Mouse (Mus musculus): ENCODE data around the gene Sh3bgrl2.

The Sh3bgrl2 gene

DNA sequence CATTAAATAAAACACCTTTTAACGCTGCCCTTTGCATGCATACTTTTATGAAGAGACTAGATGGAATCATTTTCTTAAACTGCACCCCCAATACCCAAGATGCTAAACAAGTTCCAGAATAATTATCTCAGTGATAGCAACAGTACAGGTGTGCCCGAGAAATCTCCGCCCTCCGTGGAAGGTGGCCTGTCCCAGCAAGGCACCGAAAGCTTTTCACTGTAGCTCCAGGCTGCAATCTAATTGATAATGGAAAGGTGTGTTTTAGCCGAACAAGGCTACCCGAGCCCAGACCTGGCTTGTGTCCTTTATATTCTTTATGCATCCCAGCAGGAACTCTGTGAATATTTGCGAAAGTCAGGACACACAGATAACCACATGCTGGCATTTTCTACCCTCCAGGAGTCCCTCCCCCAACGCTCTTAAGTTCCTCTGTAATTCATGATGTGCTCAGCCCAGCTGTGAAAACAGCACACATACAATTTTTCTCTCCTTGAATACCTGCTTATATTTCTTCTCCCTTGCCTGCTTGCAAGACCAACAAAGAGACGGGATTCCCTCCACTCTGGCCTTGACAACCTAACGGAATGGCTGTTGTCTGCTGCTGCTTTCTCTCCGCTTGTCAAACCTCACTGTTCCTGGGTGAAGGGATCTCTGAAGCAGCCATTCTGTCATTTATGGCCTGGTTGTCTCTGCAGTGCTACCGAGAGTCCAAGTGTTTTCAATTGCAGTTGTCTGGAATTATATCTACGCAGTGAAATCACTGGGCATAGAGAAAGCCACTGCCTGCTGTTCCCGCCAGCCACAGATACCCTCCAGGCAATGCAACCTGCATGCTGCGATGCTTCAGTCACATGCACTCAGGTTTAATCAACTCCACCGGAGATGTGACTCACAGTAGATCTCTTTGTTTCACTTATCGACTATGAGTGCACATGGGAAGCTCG is 80.8 kb downstream of the Sh3bgrl2 start:
- DNase-seq (ENCODE audit: low read depth, low spot score), result peak; percentile 72

DNA sequence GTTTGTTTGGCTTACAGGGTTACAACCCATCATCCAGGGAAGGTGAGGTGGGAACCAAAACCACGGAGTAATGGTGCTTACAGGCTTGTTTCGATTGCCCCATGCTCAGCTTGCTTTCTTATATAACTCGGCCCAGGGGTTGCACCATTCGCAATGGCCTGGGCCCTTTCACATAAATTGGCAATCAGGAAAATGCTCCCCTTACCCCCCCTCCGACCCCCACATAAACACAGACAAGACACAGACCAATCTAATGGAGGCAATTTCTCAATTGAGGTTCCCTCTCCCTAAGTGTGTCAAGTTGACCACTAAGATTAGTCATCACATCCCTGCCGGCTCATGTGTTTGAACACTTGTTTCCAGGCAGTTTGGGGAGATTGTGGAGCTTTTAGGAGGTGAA is 82.2 kb downstream of the Sh3bgrl2 start:
- no peak for DNase-seq (ENCODE audit: low read depth, low spot score)

DNA sequence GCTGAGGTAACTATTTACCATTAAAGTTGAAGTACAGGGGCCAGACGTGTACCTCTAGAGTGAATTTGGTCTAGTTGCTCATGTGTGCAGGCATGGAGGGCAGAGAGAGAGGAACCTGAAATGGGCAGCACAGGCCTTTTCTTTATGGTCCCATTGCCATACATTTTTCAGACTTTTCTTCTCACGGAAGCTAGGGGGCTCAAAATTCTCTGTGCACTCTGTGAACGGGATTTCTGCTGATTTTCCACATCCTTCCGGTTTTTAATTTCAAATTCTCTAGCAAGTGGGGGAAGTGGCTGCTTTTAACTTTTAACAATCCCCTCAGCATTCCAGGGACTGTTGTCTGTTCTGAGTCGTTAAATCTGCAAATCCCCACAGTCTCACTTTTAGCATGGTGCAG is 83.8 kb downstream of the Sh3bgrl2 start:
- DNase-seq (ENCODE audit: low read depth, low spot score), result no peak

GRCm38 (mm10) chr9:83634703-83635102 is 86.6 kb downstream of the Sh3bgrl2 start:
- DNase-seq (ENCODE audit: low read depth, low spot score), result no peak

DNA sequence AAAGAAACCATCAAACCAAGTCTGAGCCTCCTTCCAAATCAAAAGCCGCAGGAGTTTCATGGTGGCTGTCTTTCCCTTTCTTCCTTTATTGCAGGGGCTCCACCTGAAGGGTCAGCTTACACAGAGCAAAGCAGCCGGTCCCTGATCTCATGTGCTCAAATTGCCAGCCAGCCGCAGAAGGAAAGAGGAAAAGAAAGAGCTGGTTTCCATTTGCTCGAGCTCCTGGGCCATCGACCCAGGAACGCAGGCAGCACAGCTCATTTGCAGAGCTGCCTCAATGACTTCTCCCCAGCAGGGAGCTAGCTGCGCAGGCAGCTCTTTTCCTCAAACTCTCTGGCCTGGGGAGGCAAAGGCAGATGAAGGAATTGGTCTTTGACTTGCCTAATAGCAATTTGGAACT is 87.9 kb downstream of the Sh3bgrl2 start:
- DNase-seq (ENCODE audit: low read depth, low spot score), result no peak

DNA sequence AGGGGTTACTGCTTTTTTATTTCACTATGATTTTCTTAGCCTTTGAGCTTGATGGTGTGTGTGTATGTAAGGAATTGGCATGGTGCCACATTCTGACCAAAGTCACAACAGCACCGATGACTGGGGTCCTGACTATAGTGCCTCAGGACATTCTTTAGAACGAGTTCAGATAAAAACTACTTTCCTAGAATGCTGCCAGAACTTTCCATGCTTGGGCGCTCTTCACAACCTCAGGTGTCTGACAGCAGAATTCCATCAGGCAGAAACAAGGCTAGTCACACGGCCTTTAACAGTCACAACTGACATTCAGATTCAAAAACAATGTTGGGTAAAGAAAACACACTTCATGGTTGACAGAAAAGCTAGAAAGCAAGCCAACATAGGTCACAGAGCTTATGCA is 95.0 kb downstream of the Sh3bgrl2 start:
- DNase-seq (ENCODE audit: low read depth, low spot score), result no peak

- no peak for DNase-seq (ENCODE audit: low read depth, low spot score)
Measured at GRCm38 (mm10) chr9:83643833-83644232, 95.7 kb downstream of the Sh3bgrl2 start.

DNA sequence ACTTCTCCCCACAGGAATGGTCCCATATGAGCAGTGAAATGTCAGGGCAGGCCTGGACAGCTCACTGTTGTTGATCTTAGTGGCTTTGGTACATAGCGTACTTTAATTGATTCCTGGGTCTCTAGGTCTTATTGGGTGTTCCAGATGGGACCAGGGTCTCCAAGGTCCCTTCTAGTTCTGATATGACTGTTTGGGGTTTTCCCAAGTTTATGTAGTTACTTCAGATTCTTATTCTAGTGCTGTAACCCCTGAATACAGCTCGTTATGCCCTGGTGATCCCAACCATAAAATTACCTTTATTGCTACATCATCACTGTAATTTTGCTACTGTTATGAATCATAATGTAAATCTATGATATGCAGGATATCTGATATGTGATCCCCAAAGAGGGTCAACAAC is 98.1 kb downstream of the Sh3bgrl2 start:
- DNase-seq (ENCODE audit: low read depth, low spot score), result no peak

DNA sequence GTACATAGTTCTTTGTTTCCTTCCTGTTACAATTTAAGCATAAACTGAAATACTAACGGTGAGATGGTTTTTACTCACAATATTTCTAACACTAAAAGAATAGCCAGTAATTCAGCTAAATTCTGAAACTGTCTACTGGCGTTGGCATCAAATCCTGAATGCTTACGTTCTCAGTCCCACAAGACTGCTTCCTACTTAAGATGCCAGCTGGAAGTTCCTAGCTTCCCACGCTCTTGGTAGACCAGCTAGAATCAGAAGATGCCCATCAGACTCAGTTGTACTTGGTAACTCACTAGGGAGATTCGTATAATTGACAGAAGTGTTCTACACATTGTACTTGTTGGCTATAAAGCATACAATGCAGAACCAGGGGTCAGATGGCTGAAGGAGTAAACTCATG is 98.6 kb downstream of the Sh3bgrl2 start:
- no peak for DNase-seq (ENCODE audit: low read depth, low spot score)

DNA sequence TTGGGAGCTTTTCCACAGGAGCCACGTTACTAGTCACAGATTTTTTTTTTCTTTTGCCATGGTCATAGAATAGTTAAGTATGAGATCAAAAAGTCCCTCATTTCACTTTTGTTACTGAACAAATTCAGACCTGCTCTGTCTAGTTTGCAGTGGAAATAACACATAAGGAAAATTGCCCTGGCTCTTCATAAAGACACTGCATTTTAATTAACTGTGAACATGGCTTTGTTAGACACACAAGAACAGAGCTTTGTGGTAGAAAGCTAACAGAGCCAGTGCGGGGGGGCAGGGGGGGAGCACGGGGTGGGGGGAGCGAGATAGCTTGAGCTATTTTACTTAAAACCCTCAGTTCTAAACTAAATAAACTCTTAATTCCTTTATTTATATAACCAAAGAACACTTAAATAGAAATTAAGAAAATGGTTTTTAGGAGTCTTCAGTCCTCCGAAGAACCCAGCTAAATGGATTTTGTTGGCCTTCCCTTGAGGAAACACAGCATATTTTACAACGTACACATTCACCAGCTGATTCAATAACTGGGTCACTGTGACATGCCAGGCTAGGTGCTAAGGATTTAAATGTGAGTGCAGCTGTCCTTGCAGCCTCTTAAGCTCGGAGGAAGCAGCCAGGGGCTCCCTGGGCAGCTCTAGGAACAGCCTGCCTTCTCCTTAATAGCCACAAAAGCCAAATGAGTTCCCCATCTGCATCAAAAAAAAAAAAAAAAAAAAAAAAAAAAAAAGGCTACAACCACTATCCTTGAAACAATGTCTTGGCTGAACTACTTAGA is 100.0 kb downstream of the Sh3bgrl2 start:
- DNase-seq (ENCODE audit: low read depth, low spot score), result no peak

DNA sequence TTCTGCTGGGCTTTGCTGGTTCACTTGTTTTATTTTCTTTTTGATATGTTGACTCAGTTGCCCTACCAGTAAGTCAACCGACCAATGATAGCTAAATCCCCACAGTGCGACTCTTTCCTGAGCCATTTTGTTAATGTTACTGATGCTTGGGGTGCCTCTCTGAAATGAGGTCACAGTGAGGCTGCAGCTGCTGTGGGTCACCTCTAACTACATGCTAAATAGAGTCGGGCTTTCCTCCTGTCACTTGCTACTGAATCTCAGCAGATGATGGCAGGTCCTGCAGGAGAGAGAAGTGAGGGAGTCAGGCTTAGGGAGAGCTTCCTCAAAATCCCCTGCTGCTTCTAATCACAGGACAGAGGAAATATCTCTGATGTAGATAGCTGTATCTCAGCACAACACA is 100.6 kb downstream of the Sh3bgrl2 start:
- DNase-seq (ENCODE audit: low read depth, low spot score), result no peak

DNA sequence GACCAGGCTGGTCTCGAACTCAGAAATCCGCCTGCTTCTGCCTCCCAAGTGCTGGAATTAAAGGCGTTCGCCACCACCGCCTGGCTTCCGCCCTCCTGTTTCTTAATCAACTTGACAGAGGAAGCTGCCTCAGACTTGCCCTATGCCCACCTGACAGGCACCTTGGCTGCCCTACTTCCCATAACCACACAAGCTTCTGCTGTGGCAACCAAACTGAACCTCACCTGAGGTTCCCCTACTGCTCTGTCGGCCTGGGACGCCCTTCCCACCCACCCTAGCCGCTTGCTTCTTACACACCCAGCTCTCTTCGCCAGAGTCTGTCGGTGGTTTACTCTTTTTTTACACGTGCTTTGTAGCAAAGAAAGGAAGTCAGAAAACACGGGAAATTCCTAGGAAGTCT is 103.9 kb downstream of the Sh3bgrl2 start:
- no peak for DNase-seq (ENCODE audit: low read depth, low spot score)

- peak; percentile 73 for DNase-seq (ENCODE audit: low read depth, low spot score)
Measured at GRCm38 (mm10) chr9:83652590-83653172, 104.6 kb downstream of the Sh3bgrl2 start.

- DNase-seq (ENCODE audit: low read depth, low spot score), result no peak
Measured at GRCm38 (mm10) chr9:83654601-83655000, 106.5 kb downstream of the Sh3bgrl2 start.

DNA sequence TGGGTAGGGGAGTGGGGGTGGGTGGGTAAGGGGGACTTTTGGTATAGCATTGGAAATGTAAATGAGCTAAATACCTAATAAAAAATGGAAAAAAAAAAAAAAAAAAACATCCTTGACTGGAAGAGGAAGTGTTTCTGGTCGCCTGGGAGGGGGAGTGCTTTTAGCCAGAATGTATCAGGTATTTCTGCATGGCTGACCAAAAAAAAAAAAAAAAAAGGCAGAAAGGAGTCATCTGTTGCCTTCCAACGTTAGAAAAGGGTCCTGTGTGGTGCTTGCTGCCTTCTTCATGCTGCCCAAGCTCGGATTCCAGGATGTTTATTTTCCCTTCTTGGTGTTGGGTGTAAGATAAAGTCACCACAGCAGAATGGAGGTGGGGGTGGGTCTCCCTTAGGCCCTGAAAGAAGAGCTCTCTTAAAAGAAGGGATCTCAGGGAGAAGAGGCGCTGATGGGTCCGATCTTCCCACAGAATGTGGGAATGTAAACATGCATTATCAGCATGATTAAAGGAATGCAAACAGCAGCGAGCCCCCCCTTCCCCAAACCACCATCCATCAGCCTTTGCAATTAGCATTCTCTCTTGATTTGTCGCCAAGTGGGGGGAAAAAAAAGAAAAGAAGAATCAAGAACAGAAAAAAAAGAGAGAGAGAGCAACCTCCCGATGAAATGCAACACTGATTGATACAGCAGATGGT is 109.0 kb downstream of the Sh3bgrl2 start:
- no peak for DNase-seq (ENCODE audit: low read depth, low spot score)

DNA sequence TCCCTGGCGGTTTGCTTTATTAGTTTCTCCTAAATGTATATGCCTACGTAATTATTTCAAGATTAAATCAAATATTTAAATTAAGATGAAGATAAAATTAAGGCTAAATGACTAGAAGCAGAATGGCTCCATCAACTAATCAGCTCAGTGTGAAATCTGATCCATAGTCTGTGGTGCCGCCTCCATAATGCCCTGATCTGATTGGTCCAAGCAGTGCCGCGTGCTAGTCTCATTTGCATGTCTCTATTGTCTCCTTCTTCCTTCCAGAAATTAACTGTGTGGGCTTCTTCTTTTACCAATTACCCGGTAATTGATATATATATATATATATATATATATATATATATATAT is 109.5 kb downstream of the Sh3bgrl2 start:
- peak; percentile 27 for DNase-seq (ENCODE audit: low read depth, low spot score)

DNA sequence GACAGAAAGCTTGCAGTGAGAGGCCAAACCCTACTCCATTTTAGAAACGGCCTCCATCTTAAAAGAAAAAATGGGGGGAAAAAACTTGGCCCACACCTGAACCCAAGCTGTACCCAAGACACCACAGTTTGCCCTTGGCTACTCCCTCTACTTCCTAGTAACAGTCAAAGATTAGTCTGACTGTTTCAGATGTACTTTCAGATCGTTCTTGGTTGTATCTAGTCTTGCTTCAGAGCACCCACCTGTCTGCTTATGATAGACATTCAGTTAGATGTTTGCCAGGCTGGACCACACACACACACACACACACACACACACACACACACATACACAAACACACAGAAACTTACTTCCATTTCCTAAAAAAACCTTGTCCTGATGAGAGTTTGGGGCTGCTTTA is 111.0 kb downstream of the Sh3bgrl2 start:
- no peak for DNase-seq (ENCODE audit: low read depth, low spot score)

DNA sequence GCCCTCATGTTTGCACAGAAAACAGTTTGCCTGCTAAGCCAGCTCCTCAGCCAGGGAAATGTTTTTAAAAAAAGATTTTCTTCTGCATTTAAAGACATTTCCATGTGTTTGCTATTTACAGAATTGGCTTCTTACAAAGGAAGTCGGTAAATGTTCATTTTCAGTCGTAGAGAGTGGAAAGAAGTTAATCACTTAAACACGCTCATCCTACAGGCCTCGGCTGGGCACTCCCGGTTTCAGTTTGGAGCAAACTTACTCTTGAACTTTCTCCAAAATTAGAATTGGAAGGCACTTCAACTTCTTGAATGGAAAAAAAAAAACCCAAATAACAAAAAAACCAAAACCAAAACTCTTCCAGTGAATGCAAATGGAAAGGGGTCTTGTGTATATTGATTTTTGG is 113.7 kb downstream of the Sh3bgrl2 start:
- no peak for DNase-seq (ENCODE audit: low read depth, low spot score)

DNA sequence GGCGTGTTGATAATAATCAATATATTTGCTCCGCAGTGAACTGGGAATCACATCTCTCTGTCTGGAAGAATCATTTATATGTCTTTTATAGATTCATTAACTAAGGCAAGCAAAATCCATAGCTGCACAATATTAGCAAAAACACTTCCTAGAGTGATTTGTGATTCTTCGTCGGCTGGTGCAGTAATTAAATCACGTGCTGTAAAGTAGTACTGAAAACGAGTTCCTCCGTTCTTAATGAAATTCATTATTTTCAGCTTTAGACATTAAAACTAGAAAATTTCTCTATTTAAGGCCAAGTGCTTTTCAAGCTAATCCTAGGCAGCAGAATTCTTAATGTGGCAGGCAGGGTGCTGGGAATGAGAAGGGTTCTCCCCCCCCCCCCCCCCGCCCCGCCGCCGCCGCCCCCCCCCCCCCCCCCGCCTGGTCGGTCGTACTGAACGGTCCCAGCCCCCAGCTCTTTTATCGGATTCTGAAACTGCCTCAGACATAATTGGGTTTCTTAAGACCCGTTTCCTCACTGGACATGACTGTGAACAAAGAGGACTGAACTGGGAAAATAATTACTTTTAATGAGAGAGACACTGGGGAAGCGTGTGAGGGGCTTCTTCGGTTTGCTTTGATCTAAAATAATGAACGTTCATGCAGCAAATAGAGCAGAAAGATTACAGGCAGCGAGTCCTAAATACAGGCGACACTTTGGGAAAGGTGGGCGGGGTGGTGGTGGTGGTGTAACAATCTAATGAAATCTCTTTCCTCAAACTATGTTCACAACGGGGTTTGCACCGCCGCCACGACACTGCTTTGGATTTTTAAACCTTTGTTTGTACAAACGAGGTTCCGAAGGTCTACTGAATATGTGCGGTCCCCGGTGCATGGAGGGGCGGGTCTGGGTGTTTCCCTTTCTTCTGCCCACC is 116.1 kb downstream of the Sh3bgrl2 start:
- no peak for DNase-seq (ENCODE audit: low read depth, low spot score)

- DNase-seq (ENCODE audit: low read depth, low spot score), result no peak
Measured at GRCm38 (mm10) chr9:83664951-83665350, 116.8 kb downstream of the Sh3bgrl2 start.

- DNase-seq (ENCODE audit: low read depth, low spot score), result no peak
Measured at GRCm38 (mm10) chr9:83667031-83667430, 118.9 kb downstream of the Sh3bgrl2 start.
